Mouse (Mus musculus): ENCODE data around the gene Osbpl11. TPM values are rescaled to one million over a fixed set of nuclear protein-coding genes. Genes with fewer than 3 reads are reported as not detected.

Osbpl11 gene
- polyA plus RNA-seq, 1 experiment from 2014 or later, result 11.7 TPM

DNA sequence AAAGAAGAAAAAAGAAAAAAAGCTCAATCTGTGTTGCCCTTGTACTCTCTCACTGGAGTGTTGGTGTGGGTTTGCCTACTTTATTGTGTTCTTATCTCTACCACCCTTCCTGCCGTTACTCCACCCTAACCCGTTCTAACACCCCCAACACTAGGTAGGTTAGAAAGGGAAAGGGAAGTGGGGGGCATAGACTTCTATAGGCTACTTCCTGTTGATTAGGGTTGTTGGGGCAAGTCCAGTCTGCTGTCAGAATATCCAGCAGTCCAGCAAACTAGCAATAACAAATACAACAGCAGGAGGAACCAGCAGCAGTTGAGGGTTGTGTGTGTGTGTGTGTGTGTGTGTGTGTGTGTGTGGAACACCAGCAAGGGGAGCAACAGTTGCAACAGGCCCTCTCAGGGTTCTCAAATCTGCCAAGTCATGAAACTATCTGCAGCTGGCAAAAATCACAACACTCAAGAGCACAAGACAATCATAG lies 76.8 kb downstream of the Osbpl11 start:
- no peak overlapping the region for H3K4me2 ChIP-seq (ENCODE audit: low read length)
- 86% methylated on average over 2 of the region's 2 CpGs for WGBS
- no peaks in the 10 kb centered on the region for H3K9me3 ChIP-seq (ENCODE audit: control insufficient read depth, low read length)
- H3K27me3 ChIP-seq (replicated peaks; ENCODE audit: control insufficient read depth, insufficient read depth, low read length), result no peaks in the 10 kb centered on the region
- ATAC-seq, result no peak
- no peak overlapping the region for H3K4me3 ChIP-seq (ENCODE audit: low read length)
- no peak overlapping the region for H3K27ac ChIP-seq (ENCODE audit: low read depth, low read length)
- no peaks in the 10 kb centered on the region; the same call in 1 of the 2 replicates for H3K36me3 ChIP-seq (ENCODE audit: control insufficient read depth, insufficient read depth, low read length)
- H3K9ac ChIP-seq (ENCODE audit: low read depth, low read length), result no peak overlapping the region
- H3K4me1 ChIP-seq (ENCODE audit: control insufficient read depth, insufficient read depth, low read depth, low read length), result no peaks in the 10 kb centered on the region

DNA sequence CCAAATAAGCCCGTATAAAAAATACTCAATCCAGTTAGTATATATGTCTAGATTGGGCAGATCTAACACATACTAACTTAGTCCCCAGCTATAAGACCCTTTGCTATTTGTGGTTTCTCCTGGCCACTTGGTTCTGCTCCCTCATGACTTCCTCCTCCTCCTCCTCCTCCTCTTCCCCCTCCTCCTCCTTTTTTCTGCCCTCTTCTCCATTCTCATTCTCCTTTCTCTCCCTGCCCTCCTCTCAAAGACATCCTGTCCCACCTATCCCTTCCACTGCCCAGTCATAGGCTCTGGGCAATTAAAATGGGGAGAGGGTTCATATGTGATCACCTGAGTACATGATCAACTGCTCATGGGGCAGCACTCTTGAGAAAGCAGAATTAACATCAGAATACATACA lies 77.2 kb downstream of the Osbpl11 start:
- ATAC-seq, result no peak
- H3K4me3 ChIP-seq (ENCODE audit: low read length), result no peak overlapping the region
- H3K27ac ChIP-seq (ENCODE audit: low read depth, low read length), result no peak overlapping the region
- H3K4me1 ChIP-seq (ENCODE audit: control insufficient read depth, insufficient read depth, low read depth, low read length), result no peaks in the 10 kb centered on the region
- no peak overlapping the region for H3K9ac ChIP-seq (ENCODE audit: low read depth, low read length)
- WGBS, result 100% methylated on average over 1 of the region's 1 CpGs
- H3K9me3 ChIP-seq (ENCODE audit: control insufficient read depth, low read length), result no peaks in the 10 kb centered on the region
- H3K27me3 ChIP-seq (replicated peaks; ENCODE audit: control insufficient read depth, insufficient read depth, low read length), result no peaks in the 10 kb centered on the region
- peaks cover 3% of the 10 kb centered on the region; the same call in 1 of the 2 replicates for H3K36me3 ChIP-seq (ENCODE audit: control insufficient read depth, insufficient read depth, low read length)
- no peak overlapping the region for H3K4me2 ChIP-seq (ENCODE audit: low read length)

DNA sequence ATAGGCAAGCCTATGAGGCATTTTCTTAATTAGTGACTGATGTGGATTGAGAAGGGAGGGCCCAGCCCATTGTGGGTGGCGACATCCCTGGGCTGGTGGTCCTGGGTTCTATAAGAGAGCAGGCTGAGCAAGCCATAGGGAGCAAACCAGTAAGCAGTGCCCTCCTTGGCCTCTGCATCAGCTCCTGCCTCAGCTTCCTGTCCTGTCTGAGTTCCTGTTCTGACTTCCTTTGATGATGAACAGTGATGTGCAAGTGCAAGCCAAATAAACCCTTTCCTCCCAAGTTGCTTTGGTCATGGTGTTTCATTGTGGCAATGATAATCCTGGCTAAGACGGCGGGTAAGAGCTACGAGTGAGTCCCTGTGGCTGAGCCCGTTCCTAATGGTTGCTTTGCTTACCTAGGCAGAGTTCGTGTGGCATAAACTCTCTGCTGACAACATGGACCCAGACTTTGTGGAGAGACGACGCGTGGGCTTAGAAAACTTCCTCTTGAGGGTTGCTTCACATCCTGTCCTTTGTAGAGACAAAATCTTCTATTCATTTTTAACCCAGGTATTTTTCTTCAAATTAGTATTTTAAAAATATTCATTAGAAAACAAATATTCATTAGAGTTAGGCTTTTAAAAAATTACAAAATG lies 82.9 kb downstream of the Osbpl11 start:
- Histone ChIP-seq H3K4me1 (ENCODE audit: control insufficient read depth, insufficient read depth, low read depth, low read length) (no peaks in the 10 kb centered on the region), H3K27ac (ENCODE audit: low read depth, low read length) (no peak overlapping the region), H3K27me3 (replicated peaks; ENCODE audit: control insufficient read depth, insufficient read depth, low read length) (no peaks in the 10 kb centered on the region), H3K4me3 (ENCODE audit: low read length) (no peak overlapping the region), H3K36me3 (ENCODE audit: control insufficient read depth, insufficient read depth, low read length) (peaks cover 12% of the 10 kb centered on the region), H3K9me3 (ENCODE audit: control insufficient read depth, low read length) (no peaks in the 10 kb centered on the region), H3K4me2 (ENCODE audit: low read length) (no peak overlapping the region), H3K9ac (ENCODE audit: low read depth, low read length) (no peak overlapping the region)
- ATAC-seq, result no peak
- 93% methylated on average over 9 of the region's 9 CpGs for WGBS

DNA sequence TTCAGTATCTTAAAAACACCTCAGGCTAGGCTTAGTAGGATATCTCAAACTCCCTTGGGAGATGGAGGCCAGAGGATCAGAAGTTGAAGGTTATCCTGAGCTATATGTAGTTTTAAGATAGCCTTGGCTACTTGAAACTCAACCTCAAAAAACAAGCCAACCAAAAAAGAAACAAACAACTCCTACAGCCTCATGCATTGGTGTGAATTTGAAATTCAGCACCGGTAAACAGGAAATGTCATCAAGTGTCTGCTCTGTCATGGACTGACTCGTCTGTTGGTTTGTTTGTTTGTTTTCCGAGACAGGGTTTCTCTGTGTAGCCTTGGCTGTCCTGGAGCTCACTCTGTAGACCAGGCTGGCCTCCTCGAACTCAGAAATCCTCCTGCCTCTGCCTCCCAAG lies 87.0 kb downstream of the Osbpl11 start:
- Histone ChIP-seq H3K36me3 (ENCODE audit: control insufficient read depth, insufficient read depth, low read length) (peaks cover 19% of the 10 kb centered on the region), H3K4me3 (ENCODE audit: low read length) (no peak overlapping the region), H3K27ac (ENCODE audit: low read depth, low read length) (no peak overlapping the region), H3K4me2 (ENCODE audit: low read length) (no peak overlapping the region), H3K9me3 (ENCODE audit: control insufficient read depth, low read length) (no peaks in the 10 kb centered on the region), H3K9ac (ENCODE audit: low read depth, low read length) (no peak overlapping the region), H3K27me3 (replicated peaks; ENCODE audit: control insufficient read depth, insufficient read depth, low read length) (no peaks in the 10 kb centered on the region), H3K4me1 (ENCODE audit: control insufficient read depth, insufficient read depth, low read depth, low read length) (no peaks in the 10 kb centered on the region)
- ATAC-seq, result no peak
- WGBS, result 92% methylated on average over 4 of the region's 4 CpGs

- Histone ChIP-seq H3K4me2 (ENCODE audit: low read length) (no peak overlapping the region), H3K4me3 (ENCODE audit: low read length) (no peak overlapping the region), H3K36me3 (ENCODE audit: control insufficient read depth, insufficient read depth, low read length) (peaks cover 12% of the 10 kb centered on the region), H3K9ac (ENCODE audit: low read depth, low read length) (no peak overlapping the region), H3K27me3 (replicated peaks; ENCODE audit: control insufficient read depth, insufficient read depth, low read length) (no peaks in the 10 kb centered on the region), H3K9me3 (ENCODE audit: control insufficient read depth, low read length) (no peaks in the 10 kb centered on the region), H3K4me1 (ENCODE audit: control insufficient read depth, insufficient read depth, low read depth, low read length) (no peaks in the 10 kb centered on the region), H3K27ac (ENCODE audit: low read depth, low read length) (no peak overlapping the region)
- 94% methylated on average over 1 of the region's 1 CpGs for WGBS
- no peak for ATAC-seq
Observed at GRCm38 (mm10) chr16:33283079-33283478, 98.2 kb downstream of the Osbpl11 start.

- no peaks in the 10 kb centered on the region for H3K9me3 ChIP-seq (ENCODE audit: control insufficient read depth, low read length)
- H3K27me3 ChIP-seq (replicated peaks; ENCODE audit: control insufficient read depth, insufficient read depth, low read length), result no peaks in the 10 kb centered on the region
- ATAC-seq, result no peak
- 83% methylated on average over 9 of the region's 9 CpGs for WGBS
- no peak overlapping the region for H3K4me2 ChIP-seq (ENCODE audit: low read length)
- no peak overlapping the region for H3K27ac ChIP-seq (ENCODE audit: low read depth, low read length)
- H3K4me1 ChIP-seq (ENCODE audit: control insufficient read depth, insufficient read depth, low read depth, low read length), result no peaks in the 10 kb centered on the region
- H3K9ac ChIP-seq (ENCODE audit: low read depth, low read length), result no peak overlapping the region
- peaks cover 40% of the 10 kb centered on the region for H3K36me3 ChIP-seq (ENCODE audit: control insufficient read depth, insufficient read depth, low read length)
- H3K4me3 ChIP-seq (ENCODE audit: low read length), result no peak overlapping the region
Observed at GRCm38 (mm10) chr16:33288536-33288935, 103.7 kb downstream of the Osbpl11 start.

- Histone ChIP-seq H3K9ac (ENCODE audit: low read depth, low read length) (no peak overlapping the region), H3K4me1 (ENCODE audit: control insufficient read depth, insufficient read depth, low read depth, low read length) (no peaks in the 10 kb centered on the region), H3K27me3 (replicated peaks; ENCODE audit: control insufficient read depth, insufficient read depth, low read length) (no peaks in the 10 kb centered on the region), H3K4me2 (ENCODE audit: low read length) (no peak overlapping the region), H3K9me3 (ENCODE audit: control insufficient read depth, low read length) (no peaks in the 10 kb centered on the region), H3K27ac (ENCODE audit: low read depth, low read length) (no peak overlapping the region), H3K4me3 (ENCODE audit: low read length) (no peak overlapping the region), H3K36me3 (ENCODE audit: control insufficient read depth, insufficient read depth, low read length) (peaks cover 45% of the 10 kb centered on the region)
- WGBS, result 75% methylated on average over 7 of the region's 7 CpGs
- ATAC-seq, result no peak
Observed at GRCm38 (mm10) chr16:33289981-33290380, 105.1 kb downstream of the Osbpl11 start.

DNA sequence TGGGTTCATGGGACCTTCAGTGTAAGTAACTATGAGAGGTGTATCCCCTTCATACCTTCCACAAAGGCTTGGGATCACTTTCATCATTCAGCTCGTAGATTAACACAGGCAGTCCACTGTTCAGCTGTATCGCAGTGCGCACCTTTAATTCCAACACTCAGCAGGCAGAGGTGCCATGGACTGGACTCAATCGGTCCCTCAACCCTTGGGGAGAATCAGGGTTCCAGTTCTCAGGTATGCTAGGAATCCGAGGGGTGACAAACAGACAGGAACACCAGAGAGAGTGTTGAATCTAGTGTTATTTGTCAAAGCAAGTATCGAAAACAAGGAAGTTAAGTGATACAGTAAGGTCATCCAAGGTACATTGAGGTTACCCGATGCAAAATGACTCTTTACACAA lies 107.4 kb downstream of the Osbpl11 start:
- H3K27me3 ChIP-seq (replicated peaks; ENCODE audit: control insufficient read depth, insufficient read depth, low read length), result no peaks in the 10 kb centered on the region
- no peak overlapping the region for H3K4me2 ChIP-seq (ENCODE audit: low read length)
- WGBS, result 98% methylated on average over 7 of the region's 7 CpGs
- H3K9me3 ChIP-seq (ENCODE audit: control insufficient read depth, low read length), result no peaks in the 10 kb centered on the region
- peaks cover 54% of the 10 kb centered on the region for H3K36me3 ChIP-seq (ENCODE audit: control insufficient read depth, insufficient read depth, low read length)
- ATAC-seq, result no peak
- H3K4me3 ChIP-seq (ENCODE audit: low read length), result no peak overlapping the region
- no peak overlapping the region for H3K9ac ChIP-seq (ENCODE audit: low read depth, low read length)
- H3K4me1 ChIP-seq (ENCODE audit: control insufficient read depth, insufficient read depth, low read depth, low read length), result no peaks in the 10 kb centered on the region
- H3K27ac ChIP-seq (ENCODE audit: low read depth, low read length), result no peak overlapping the region

All from hindbrain, embryonic 16.5 days (tissue).